Mouse (Mus musculus) heart, adult 2 months (tissue): Measurements from ENCODE around the gene Trpm3.

Experiments used
- CTCF ChIP-seq: fragments of 200-600 bp; IDR thresholded peaks from 2 replicates; pipeline ENCODE4 v1.8.1; 2022; ENCODE audit warnings: antibody characterized with exemption, mild to moderate bottlenecking, moderate library complexity
- POLR2A ChIP-seq: fragments of 200-500 bp; IDR thresholded peaks from 2 replicates; pipeline ENCODE4 v1.6.1; 2011; ENCODE audit warnings: mild to moderate bottlenecking, low read depth, low read length, control low read depth; ENCODE audit not compliant: insufficient read depth

DNA sequence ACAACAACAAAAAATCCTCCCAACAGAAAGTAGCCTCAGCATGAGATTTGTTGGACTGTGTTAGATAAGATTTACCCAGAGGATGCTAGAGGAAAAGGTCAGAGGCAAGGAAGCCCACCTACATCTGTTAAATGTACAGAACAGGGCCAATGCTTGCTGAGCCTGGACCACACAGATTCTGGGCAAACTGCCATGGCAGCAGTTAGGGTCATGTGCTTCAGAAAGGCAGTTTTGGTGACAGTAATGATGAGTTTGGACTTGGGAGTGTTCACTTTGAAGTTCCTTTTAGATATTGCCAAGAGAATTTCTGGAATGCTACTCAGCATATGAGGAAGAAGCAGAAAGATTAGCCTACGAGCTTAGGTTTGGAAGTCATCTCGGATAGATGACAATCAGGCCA is 580.2 kb downstream of the Trpm3 start:
- TF ChIP-seq CTCF: no peak
- no peak for TF ChIP-seq POLR2A
